Mouse (Mus musculus) kidney, adult 2 months (tissue): ENCODE measurements around the gene Mettl7b. TPM values are rescaled to one million over a fixed set of nuclear protein-coding genes. Genes with fewer than 3 reads are reported as not detected.

Experiments used
- DNase-seq: peaks from one replicate; pipeline ENCODE4 v3.0.0; 2021
- H3K27ac ChIP-seq: fragments of 200-500 bp; 2 replicates; pipeline ENCODE4 v1.5.1; 2012; ENCODE audit warnings: low read depth, low read length, control low read depth, inconsistent platforms; ENCODE audit not compliant: insufficient read depth
- H3K27me3 ChIP-seq: fragments of 200-500 bp; replicated peaks from 2 replicates; pipeline ENCODE4 v1.6.1; 2012; ENCODE audit warnings: mild to moderate bottlenecking, moderate library complexity, low read length, inconsistent platforms; ENCODE audit not compliant: control insufficient read depth, insufficient read depth
- H3K36me3 ChIP-seq: fragments of 200-500 bp; 2 replicates; pipeline ENCODE4 v1.6.1; 2012; ENCODE audit warnings: mild to moderate bottlenecking, moderate library complexity, low read length, inconsistent platforms; ENCODE audit not compliant: control insufficient read depth, insufficient read depth
- H3K4me1 ChIP-seq: fragments of 200-500 bp; 2 replicates; pipeline ENCODE4 v1.6.1; 2011; ENCODE audit warnings: low read length; ENCODE audit not compliant: control insufficient read depth, insufficient read depth
- H3K4me3 ChIP-seq: fragments of 200-500 bp; 2 replicates; pipeline ENCODE4 v1.5.1; 2011; ENCODE audit warnings: mild to moderate bottlenecking, low read depth, low read length, control low read depth; ENCODE audit not compliant: insufficient read depth
- CTCF ChIP-seq: fragments of 200-500 bp; conservative IDR thresholded peaks from 2 replicates; pipeline ENCODE4 v1.5.1; 2011; ENCODE audit warnings: low read depth, mild to moderate bottlenecking, control low read depth, low read length, moderate library complexity, mixed read lengths; ENCODE audit not compliant: insufficient read depth, insufficient read length
- POLR2A ChIP-seq: fragments of 200-500 bp; IDR thresholded peaks from one replicate; pipeline ENCODE4 v1.6.1; 2011; ENCODE audit warnings: low read depth, low read length, control low read depth
- WGBS: fragments of 180-500 bp; shearing (Covaris S2); methylation state at CpG from one replicate; pipeline ENCODE4 v1.1.7; 2018; 5-methylcytosine and 5-hydroxymethylcytosine counted together
- polyA plus RNA-seq: library from polyadenylated mRNA; depleted of rRNA; stranded (reverse); fragments of >200 nt; gene quantifications from 2 replicates; pipeline ENCODE4 v1.2.3, GENCODE M21; 2012

The Mettl7b gene
- polyA plus RNA-seq, 1 experiment = 269 TPM

GRCm38 (mm10) chr10:128964961-128965360 is 4.2 kb upstream of the Mettl7b start:
- Histone ChIP-seq H3K27ac (peak overlapping the region; percentile 88), H3K36me3 (no peaks in the 10 kb centered on the region), H3K4me3 (no peak overlapping the region), H3K4me1 (peaks cover 14% of the 10 kb centered on the region; the same call in 1 of the 2 replicates), H3K27me3 (no peaks in the 10 kb centered on the region)
- WGBS = 27% methylated on average over 2 of the region's 2 CpGs
- DNase-seq = peak; percentile 89
- TF ChIP-seq POLR2A = no peak
- no peak for TF ChIP-seq CTCF

DNA sequence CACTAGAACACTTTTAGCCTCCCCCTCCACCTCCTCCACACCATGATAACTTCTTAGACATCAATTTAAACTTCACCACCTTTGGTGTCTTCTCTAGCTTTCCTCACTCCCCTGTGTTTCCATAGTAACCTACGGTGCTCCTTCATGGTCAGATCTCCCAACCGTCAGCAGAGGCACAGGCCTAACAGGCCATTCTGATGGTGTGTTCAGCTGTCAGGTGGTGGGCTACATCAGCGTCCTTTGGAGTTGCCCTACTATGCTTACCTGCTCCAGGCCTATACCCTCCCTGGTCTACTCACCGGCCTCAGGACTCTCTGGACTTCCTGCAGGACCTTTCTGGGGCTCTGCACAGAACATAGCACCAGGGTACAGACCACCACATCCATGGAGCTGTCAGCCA is 646 bp downstream of the Mettl7b start:
- Histone ChIP-seq H3K4me1 (peaks cover 8% of the 10 kb centered on the region; the same call in 1 of the 2 replicates), H3K4me3 (peak overlapping the region; percentile 47), H3K36me3 (no peaks in the 10 kb centered on the region), H3K27me3 (no peaks in the 10 kb centered on the region), H3K27ac (peak overlapping the region; percentile 89)
- 43% methylated on average over 4 of the region's 4 CpGs for WGBS
- DNase-seq = no peak
- TF ChIP-seq CTCF = no peak
- no peak for TF ChIP-seq POLR2A

DNA sequence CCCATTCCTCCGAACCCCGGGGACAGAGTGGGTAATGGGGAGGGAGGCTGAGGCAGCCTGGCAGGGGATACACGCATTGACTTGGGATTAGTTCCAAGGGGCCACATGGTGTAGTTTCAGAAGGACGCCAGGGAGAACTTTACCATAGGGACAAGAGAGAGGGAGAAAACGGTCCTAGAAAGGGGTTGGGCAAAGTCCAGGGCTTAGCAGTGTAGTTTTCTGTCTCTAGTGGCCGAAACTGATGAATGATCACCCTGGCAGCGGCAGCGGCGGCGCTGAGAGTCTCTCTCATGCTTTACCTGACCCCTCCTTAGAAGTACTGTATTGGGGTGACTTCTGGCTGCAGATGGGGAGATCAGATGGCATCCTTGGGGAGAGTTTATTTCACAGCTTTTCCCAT is 2.4 kb downstream of the Mettl7b start:
- Histone ChIP-seq H3K4me3 (peak overlapping the region; percentile 2; the same call in 1 of the 2 replicates), H3K4me1 (no peaks in the 10 kb centered on the region), H3K27me3 (no peaks in the 10 kb centered on the region), H3K27ac (peak overlapping the region; percentile 1; the same call in 1 of the 2 replicates), H3K36me3 (no peaks in the 10 kb centered on the region)
- 58% methylated on average over 10 of the region's 10 CpGs for WGBS
- no peak for TF ChIP-seq POLR2A
- 0 out of 2 replicates have a peak, but pooled peaks have one; percentile 8 for TF ChIP-seq CTCF
- peak; percentile 51 for DNase-seq

GRCm38 (mm10) chr10:128950208-128950887 is 10.4 kb downstream of the Mettl7b start:
- H3K27ac ChIP-seq = no peak overlapping the region
- H3K4me1 ChIP-seq = no peaks in the 10 kb centered on the region
- no peak for DNase-seq
- H3K36me3 ChIP-seq = no peaks in the 10 kb centered on the region
- no peak overlapping the region for H3K4me3 ChIP-seq
- no peak for TF ChIP-seq CTCF
- no peak for TF ChIP-seq POLR2A
- WGBS = 53% methylated on average over 16 of the region's 16 CpGs
- no peaks in the 10 kb centered on the region for H3K27me3 ChIP-seq

GRCm38 (mm10) chr10:128947496-128947895 is 13.3 kb downstream of the Mettl7b start:
- no peak for DNase-seq
- TF ChIP-seq POLR2A = no peak
- no peak for TF ChIP-seq CTCF
- Histone ChIP-seq H3K4me3 (no peak overlapping the region), H3K27ac (no peak overlapping the region), H3K27me3 (no peaks in the 10 kb centered on the region), H3K4me1 (no peaks in the 10 kb centered on the region), H3K36me3 (no peaks in the 10 kb centered on the region)
- WGBS = 94% methylated on average over 4 of the region's 4 CpGs

- TF ChIP-seq POLR2A = no peak
- TF ChIP-seq CTCF = peak; percentile 98
- Histone ChIP-seq H3K27ac (no peak overlapping the region), H3K4me1 (no peaks in the 10 kb centered on the region), H3K27me3 (no peaks in the 10 kb centered on the region), H3K4me3 (no peak overlapping the region), H3K36me3 (no peaks in the 10 kb centered on the region)
- WGBS = 27% methylated on average over 3 of the region's 3 CpGs
- DNase-seq = peak; percentile 69
Measured at GRCm38 (mm10) chr10:128945675-128946074, 15.1 kb downstream of the Mettl7b start.

- WGBS = 89% methylated on average over 10 of the region's 10 CpGs
- Histone ChIP-seq H3K27me3 (no peaks in the 10 kb centered on the region), H3K36me3 (no peaks in the 10 kb centered on the region), H3K4me1 (peaks cover 9% of the 10 kb centered on the region; the same call in 1 of the 2 replicates), H3K27ac (no peak overlapping the region), H3K4me3 (no peak overlapping the region)
- no peak for DNase-seq
- TF ChIP-seq CTCF = no peak
- TF ChIP-seq POLR2A = no peak
Measured at GRCm38 (mm10) chr10:128940475-128941061, 20.2 kb downstream of the Mettl7b start.
